Mouse (Mus musculus): ENCODE results near the gene Gcm1.

Gene Gcm1

DNA sequence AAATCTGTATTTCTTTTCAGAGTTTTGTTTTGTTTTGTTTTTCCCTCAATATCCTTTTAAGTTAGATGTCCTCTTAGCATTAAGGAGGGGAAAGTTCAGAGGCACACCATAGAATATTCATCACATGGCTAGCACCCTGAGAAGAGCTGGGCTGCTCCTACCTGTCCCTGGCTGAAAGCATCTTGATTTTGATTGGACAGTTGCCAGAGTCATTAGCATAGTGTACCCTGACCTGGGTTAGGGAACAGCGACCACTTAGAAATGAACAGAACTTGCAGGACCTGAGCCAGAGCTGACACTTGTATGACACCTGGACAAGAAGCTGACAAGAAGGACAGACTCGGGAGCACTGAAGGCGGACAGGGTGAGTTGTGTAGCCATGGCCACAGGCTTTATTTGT, at the start of gene Gcm1:
Gene Gcm1 (plus strand): TSS at position 248 of the 400 bp plus-strand sequence.
- DNase-seq, result no peak

DNA sequence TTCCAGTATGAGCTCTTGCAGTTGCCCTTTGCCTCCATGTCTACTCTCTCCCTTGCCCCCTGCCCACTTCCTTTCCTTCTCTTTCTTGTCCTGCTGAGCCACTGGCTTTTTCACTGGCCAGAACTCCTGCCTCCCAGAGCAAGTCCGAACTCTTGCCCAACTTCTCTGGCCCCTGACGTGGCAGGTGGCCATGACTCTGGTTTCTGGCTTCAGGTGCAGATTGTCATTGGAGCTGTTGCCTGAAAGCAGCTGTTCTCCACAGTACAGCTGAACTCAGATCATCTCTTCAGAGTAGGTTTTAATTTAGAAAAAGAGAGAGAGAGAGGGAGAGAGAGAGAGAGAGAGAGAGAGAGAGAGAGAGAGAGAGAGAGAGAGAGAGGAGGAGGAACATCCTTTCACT, 48.4 kb upstream of the Gcm1 start:
- no peak for DNase-seq

DNA sequence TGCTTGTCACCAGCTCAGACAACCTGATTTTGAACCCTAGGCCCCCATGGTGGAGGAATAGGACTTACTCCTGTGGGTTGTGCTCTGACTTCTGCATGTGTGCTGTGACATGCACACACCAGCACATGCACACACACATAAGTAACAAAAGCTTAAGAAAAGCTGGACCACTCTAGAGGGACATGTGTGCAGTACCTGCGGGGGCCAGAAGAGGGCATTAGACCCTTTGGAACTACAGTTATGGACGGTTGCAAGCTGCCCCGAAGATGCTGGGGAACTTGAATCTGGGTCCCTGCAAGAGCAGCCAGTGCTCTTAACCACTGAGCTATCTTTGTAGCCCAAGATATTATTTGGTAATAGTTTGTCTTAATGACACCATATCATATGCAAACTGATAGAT, 46.2 kb upstream of the Gcm1 start:
- DNase-seq, result peak; percentile 62

- DNase-seq, result peak; percentile 78
These were observed 45.3 kb upstream of the Gcm1 start for GRCm38 (mm10) chr9:78006209-78007001.

DNA sequence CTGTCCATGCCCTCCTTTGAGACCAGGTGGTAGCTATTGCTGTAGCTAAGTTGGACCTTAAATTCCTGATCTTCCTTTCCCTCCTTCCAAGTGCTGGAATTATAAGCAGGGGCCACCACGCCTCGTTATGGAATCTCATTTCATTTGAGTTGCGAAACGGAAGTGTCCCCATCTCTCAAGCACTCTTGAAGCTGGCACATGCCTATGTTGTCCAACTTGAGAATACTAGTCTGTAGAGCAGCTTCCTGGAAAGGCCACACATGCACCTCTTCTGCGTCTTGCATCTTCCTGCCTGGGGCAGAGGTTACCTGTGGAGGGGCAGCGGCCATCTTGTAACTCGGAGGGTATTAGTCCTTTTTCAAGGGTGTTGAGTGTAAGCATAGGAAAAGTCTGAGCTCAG, 42.3 kb upstream of the Gcm1 start:
- no peak for DNase-seq

GRCm38 (mm10) chr9:78010187-78010586, 41.5 kb upstream of the Gcm1 start:
- DNase-seq, result no peak

- no peak for DNase-seq
These were observed 41.0 kb upstream of the Gcm1 start for GRCm38 (mm10) chr9:78010707-78011106.

DNA sequence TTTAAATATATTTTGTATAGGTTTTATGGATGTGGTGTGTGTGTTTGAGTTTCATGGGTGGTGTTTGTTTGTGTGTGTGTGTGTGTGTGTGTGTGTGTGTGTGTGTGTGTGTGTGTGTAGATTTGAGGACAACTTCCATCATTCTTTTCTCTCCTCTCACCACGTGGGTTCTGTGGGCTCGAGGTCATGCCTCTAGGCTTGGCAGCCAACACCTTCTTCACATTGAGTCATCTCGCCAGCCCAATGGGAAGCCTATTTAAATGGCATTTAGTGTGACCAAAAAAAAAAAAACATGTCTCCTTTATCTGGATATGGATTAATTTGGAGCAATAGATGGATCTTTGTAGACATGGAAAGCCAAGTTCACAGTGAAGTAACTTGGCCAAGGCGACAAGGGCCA, 39.7 kb upstream of the Gcm1 start:
- DNase-seq, result no peak

GRCm38 (mm10) chr9:78012681-78013080, 39.0 kb upstream of the Gcm1 start:
- no peak for DNase-seq

- DNase-seq, result no peak
These were observed 37.9 kb upstream of the Gcm1 start for GRCm38 (mm10) chr9:78013813-78014212.

DNA sequence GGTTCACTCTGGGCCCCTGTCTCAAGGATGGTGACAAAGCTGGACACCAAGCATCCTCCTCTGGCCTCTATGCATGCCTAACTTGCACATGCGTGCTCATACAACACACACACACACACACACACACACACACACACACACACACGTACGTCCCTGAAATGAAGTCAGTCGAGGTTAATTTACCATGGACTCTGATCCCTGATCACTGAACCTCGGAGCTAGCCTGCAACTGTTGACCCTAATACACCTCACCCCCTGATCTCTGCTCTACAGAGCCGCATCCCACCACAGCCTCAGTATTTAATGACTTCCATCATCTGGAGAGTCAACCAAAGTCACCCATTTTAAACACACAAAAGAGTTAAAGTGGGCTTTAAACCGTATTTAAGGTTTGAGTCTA, 35.9 kb upstream of the Gcm1 start:
- DNase-seq, result no peak

- no peak for DNase-seq
These were observed 35.4 kb upstream of the Gcm1 start for GRCm38 (mm10) chr9:78016288-78016687.

GRCm38 (mm10) chr9:78021256-78021655, 30.5 kb upstream of the Gcm1 start:
- DNase-seq, result no peak

GRCm38 (mm10) chr9:78022187-78022945, 29.4 kb upstream of the Gcm1 start:
- DNase-seq, result no peak

DNA sequence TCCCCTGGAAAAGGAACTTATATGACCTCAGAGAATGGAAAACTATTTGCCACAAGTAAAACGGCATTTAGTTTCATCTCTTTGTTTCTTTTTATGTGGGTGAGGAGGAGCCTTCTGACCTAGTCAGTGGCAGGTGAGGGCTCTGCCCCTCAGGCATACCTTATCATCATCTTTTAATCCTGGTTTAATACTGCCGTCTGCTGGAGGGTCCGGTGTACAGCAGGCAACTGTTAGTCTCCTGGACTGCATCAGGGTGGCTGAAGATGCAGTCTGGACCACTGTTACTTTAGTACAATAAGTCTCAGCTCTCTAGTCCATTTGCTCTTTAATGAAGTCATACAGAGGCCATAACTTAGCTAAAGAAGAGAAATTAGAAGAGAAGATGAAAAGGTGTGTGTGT, 26.9 kb upstream of the Gcm1 start:
- peak; percentile 63 for DNase-seq

DNA sequence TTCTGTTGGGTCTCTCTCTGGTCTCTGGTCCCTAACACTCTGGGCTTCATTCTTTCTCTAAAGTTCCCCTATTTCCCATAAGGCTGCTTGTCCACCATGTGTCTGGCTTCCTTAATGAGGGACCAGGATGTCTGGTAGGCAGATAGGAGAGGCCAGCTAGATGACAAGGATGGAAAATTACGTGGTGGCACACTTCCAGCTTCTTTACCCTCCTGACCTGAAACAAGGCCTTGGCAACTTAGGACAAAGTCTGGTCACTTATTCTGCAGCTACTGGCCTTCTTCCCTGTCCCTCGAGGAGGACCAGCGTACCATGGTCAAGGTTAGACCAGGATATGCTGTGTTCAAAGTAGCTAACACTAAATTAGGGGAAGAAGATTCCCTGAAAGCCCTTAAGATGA, 24.6 kb upstream of the Gcm1 start:
- DNase-seq, result no peak

- no peak for DNase-seq
These were observed 20.8 kb upstream of the Gcm1 start for GRCm38 (mm10) chr9:78030835-78031456.

GRCm38 (mm10) chr9:78032930-78033329, 18.8 kb upstream of the Gcm1 start:
- DNase-seq, result no peak

- DNase-seq, result no peak
These were observed 16.4 kb upstream of the Gcm1 start for GRCm38 (mm10) chr9:78035296-78035695.

DNA sequence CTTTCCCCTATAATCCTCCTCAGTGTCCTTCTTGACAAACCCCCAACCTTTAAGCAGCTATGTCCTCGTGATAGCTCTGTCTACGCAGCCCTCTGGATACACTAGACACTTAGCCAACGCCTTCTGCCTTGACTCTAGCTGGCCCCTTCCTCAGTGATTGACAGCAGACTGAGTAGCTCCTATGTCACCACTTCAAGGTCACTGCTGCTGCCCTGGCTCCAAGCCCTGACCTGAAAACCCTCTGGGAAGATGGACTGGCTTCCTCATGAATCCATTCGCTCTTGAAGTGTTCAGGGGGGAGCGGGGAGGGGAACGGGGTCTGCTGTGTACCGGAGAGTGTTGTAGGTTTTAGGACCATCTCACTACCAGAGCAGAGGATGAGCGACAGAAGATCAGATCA, 15.9 kb upstream of the Gcm1 start:
- DNase-seq, result no peak

DNA sequence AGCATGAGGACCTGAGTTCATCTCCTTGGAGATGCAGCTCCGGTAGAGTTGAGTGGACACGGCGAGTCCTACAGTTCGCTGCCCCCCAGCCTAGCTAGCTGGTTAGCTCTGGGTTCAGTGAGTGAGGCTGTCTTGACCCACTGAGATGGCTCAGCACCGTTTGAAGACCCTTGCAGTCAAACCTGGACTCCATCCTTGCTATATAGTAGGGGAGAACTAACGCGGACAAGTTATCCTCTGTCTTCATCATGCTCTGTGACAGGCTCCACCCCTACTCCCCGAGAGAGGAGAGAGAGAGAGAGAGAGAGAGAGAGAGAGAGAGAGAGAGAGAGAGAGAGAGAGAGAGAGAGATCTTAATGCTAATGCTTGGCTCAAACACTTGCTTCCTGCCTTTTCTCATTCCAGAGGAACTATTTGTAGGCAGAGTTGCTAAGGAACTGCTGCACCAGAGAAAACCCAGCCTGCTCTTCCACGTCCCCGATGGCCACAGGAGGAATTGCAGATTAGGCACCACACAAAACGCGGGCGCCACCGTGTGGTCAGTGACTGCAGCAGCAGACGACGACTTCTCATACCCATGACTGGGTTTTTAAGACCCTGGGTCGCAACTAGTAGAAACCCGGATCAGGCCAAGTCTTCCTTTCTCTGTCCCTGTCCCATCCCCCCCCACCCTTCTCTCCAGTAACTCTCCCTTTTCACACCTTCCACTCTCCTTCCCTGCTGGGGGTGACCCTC, 12.8 kb upstream of the Gcm1 start:
- DNase-seq, result peak; percentile 74

DNA sequence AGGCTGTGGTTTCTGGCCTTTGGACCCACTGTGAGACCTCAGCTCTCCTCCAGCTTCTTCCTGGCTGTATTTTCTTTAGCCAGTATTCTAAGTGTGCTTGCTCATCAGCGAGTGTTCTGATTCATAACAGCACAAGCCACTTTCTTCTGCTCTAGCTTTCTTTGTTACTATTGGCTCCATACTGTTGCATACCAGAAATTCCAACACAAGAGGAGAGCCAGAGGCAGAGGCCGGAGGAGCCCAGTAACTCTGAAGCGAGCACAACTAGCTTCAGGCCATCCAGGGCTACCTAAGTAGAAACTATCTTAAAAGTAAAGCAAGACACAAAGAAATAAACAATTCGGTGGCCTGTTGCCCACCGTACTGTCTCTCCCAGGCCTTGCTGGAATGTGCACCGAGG, 6.6 kb upstream of the Gcm1 start:
- DNase-seq, result no peak

DNA sequence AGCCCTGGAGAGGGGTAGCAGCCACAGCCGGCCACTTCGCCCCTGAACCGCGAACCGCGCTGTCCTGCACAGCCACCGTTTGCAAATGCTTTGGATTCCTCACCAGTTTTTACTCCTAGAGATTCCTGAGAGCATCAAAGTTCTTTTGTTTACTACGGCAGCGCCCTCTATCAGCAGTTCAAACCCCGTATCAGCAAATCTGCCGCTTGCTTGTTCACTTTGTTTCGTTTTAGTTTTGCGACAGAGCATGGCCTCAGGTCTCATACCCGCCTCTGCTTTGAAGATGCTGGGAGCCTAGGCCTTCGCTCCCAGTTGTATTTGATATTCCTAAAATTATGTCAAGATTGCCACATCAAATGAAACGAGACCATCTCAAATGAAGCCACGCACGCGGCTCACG, 5.0 kb upstream of the Gcm1 start:
- peak; percentile 36 for DNase-seq
